Comparison of ENCODE assay signal across 8 mouse cellular contexts in the genomic region with DNA sequence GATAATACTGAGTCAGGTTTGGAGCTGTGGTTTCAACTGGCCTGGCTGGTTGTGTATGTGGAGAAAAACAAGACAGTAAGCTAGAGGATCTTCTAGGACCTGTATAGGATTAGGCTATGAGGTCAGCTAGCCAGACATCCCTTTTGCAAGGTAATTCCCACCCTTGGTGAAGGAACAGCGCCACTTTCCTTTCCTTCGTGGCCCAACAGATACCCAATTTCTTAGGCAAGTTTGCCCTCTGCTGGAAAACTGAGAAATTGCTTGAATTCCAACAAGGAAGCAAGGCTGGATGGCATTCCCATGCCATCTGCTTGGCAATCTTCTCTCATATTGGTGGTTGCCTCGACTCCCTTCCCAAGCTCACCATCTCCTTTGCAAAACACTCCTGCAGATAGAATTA.
DNase-seq lines count a peak whose midpoint lies in the region; ATAC-seq and TF ChIP-seq lines count a peak whose summit lies in the region.

No protein-coding gene starts in this region.

- no peaks in the 10 kb centered on the region for H3K27me3 ChIP-seq in kidney, postnatal 0 days (ENCODE audit: insufficient read depth, low read length)

- no peak overlapping the region for H3K4me2 ChIP-seq in kidney, postnatal 0 days (ENCODE audit: low read length)

- TF ChIP-seq CTCF in gastrocnemius, adult 2 months (IDR thresholded peaks at IDR 0.05), result peak; percentile 87
- TF ChIP-seq CTCF in kidney, postnatal 0 days (IDR thresholded peaks at IDR 0.05; ENCODE audit: low read depth), result peak; percentile 91

- peak; percentile 79 for ATAC-seq in frontal cortex, adult (ENCODE audit: low TSS enrichment)
- ATAC-seq in kidney, postnatal 0 days (replicated peaks; ENCODE audit: low FRiP score, low read depth), result peak; percentile 37; the same call in 1 of the 2 replicates

- H3K36me3 ChIP-seq in kidney, postnatal 0 days (ENCODE audit: insufficient read depth, low read length), result no peaks in the 10 kb centered on the region

- H3K4me3 ChIP-seq in gastrocnemius, adult 2 months, result no peak overlapping the region
- no peak overlapping the region for H3K4me3 ChIP-seq in kidney, postnatal 0 days (replicated peaks; ENCODE audit: low read depth, low read length)

- no peak overlapping the region for H3K9ac ChIP-seq in kidney, postnatal 0 days (ENCODE audit: low read depth, low read length)

- intact Hi-C loops in gastrocnemius, adult 2 months (cut with DNase I), result loop anchor here (1.0 to 5.0 kb wide), 3 partner anchors 36 to 523 kb away; no protein-coding TSS in a partner anchor
- intact Hi-C loops in gastrocnemius, postnatal 14 days (cut with DNase I; ENCODE audit: low total_unique reads), result loop anchor here (2.0 to 5.0 kb wide), 3 partner anchors 37 to 522 kb away; no protein-coding TSS in a partner anchor

- no peak for DNase-seq in gastrocnemius, adult 2 months
- no peak for DNase-seq in gastrocnemius, postnatal 14 days
- peak; percentile 82 for DNase-seq in cerebellum, adult 11-12 months
- peak; percentile 71 for DNase-seq in kidney, postnatal 0 days (ENCODE audit: low spot score)
- DNase-seq in lung, adult 18-20 months, result peak; percentile 24 to 62
- peak; percentile 86 for DNase-seq in retina, postnatal 1 day
- DNase-seq in ovary, postnatal 36 days (ENCODE audit: low spot score), result no peak

- no peaks in the 10 kb centered on the region for H3K4me1 ChIP-seq in kidney, postnatal 0 days (replicated peaks; ENCODE audit: insufficient read depth, low read length)

- WGBS in kidney, postnatal 0 days, result 11% methylated on average over 3 of the region's 3 CpGs

- H3K27ac ChIP-seq in gastrocnemius, adult 2 months, result no peak overlapping the region
- no peak overlapping the region for H3K27ac ChIP-seq in kidney, postnatal 0 days

- no peaks in the 10 kb centered on the region for H3K9me3 ChIP-seq in kidney, postnatal 0 days (replicated peaks; ENCODE audit: low read length)

Comparison
In these comparisons a context has a peak if more than half of its experiments do, and no peak if none do; other contexts are left out.
1. DNase-seq: peak in cerebellum, adult 11-12 months (single experiment), kidney, postnatal 0 days (single experiment), lung, adult 18-20 months (2 of 2) and retina, postnatal 1 day (single experiment); none in gastrocnemius, adult 2 months (single experiment), gastrocnemius, postnatal 14 days (single experiment) and ovary, postnatal 36 days (single experiment).